Mouse (Mus musculus) hindbrain, embryonic 16.5 days (tissue): ENCODE measurements at regions not wholly inside any gene's neighbourhood (a gene's known extent, or its start where the extent isn't known, plus 50 kb on each side); places are given as distances from the start of the nearest gene placed in this dataset.
A peak's percentile ranks its signal among the peaks of the same experiment; 100 is the strongest.

Experiments
- ATAC-seq: fragments of 200-750 bp; cut with Nextera tagmentation; 2 replicates; pipeline ENCODE4 v1.8.0; 2017; ENCODE audit warnings: moderate TSS enrichment, moderate library complexity
- H3K27ac ChIP-seq: fragments of 300-500 bp; sonication (generic); 2 replicates; pipeline ENCODE4 v1.5.1; 2014; ENCODE audit warnings: low read depth, mild to moderate bottlenecking, control low read depth, low read length, moderate library complexity
- H3K27me3 ChIP-seq: fragments of 300-500 bp; sonication (generic); replicated peaks from 2 replicates; pipeline ENCODE4 v1.6.1; 2014; ENCODE audit warnings: low read length; ENCODE audit not compliant: control insufficient read depth, insufficient read depth
- H3K36me3 ChIP-seq: fragments of 300-500 bp; sonication (generic); 2 replicates; pipeline ENCODE4 v1.6.1; 2014; ENCODE audit warnings: mild to moderate bottlenecking, low read length, moderate library complexity, mixed read lengths; ENCODE audit not compliant: control insufficient read depth, insufficient read depth
- H3K4me1 ChIP-seq: fragments of 300-500 bp; sonication (generic); 2 replicates; pipeline ENCODE4 v1.6.1; 2014; ENCODE audit warnings: low read depth, low read length; ENCODE audit not compliant: control insufficient read depth, insufficient read depth
- H3K4me2 ChIP-seq: fragments of 300-500 bp; sonication (generic); 2 replicates; pipeline ENCODE4 v1.6.1; 2014; ENCODE audit warnings: mild to moderate bottlenecking, low read length, control low read depth, moderate library complexity
- H3K4me3 ChIP-seq: fragments of 300-500 bp; sonication (generic); 2 replicates; pipeline ENCODE4 v1.5.1; 2014; ENCODE audit warnings: mild to moderate bottlenecking, low read length, control low read depth, moderate library complexity
- H3K9ac ChIP-seq: fragments of 300-500 bp; sonication (generic); 2 replicates; pipeline ENCODE4 v1.6.1; 2014; ENCODE audit warnings: low read depth, mild to moderate bottlenecking, control low read depth, low read length, moderate library complexity
- H3K9me3 ChIP-seq: fragments of 300-500 bp; sonication (generic); 2 replicates; pipeline ENCODE4 v1.6.1; 2014; ENCODE audit warnings: mild to moderate bottlenecking, low read length, moderate library complexity; ENCODE audit not compliant: control insufficient read depth
- WGBS: fragments of 180-500 bp; shearing (Covaris S2); extraction: QIAGEN DNeasy Blood & Tissue Kit; methylation state at CpG from one replicate; pipeline ENCODE4 v1.1.7; 2014; 5-methylcytosine and 5-hydroxymethylcytosine counted together

DNA sequence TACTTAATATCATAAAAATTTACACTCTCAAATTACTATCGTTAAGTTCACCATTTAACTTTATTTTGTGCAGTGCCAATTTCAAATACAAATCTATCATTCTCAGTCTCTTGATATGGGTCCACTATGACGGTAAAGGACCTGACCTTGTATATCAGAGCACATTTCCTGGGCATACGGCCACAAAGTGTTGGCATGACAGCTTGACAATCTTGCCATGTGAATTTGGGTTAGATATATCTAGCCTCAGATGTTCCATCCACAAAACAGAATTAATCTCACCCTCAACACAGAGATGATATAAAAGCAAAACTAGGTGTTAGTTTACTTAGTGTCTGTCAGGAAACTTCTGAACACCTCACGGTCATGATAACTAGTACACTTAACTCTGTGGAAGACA lies 120.8 kb downstream of the Ankrd50 start:
- H3K4me3 ChIP-seq, result no peak overlapping the region
- H3K36me3 ChIP-seq, result no peaks in the 10 kb centered on the region
- peaks cover 3% of the 10 kb centered on the region; the same call in 1 of the 2 replicates for H3K4me1 ChIP-seq
- H3K27me3 ChIP-seq, result no peaks in the 10 kb centered on the region
- H3K9ac ChIP-seq, result no peak overlapping the region
- no peak overlapping the region for H3K27ac ChIP-seq
- ATAC-seq, result no peak
- 94% methylated on average over 4 of the region's 4 CpGs for WGBS
- H3K9me3 ChIP-seq, result no peaks in the 10 kb centered on the region
- no peak overlapping the region for H3K4me2 ChIP-seq

- ATAC-seq, result no peak
- no peak overlapping the region for H3K4me2 ChIP-seq
- 92% methylated on average over 4 of the region's 4 CpGs for WGBS
- H3K4me3 ChIP-seq, result no peak overlapping the region
- H3K9me3 ChIP-seq, result no peaks in the 10 kb centered on the region
- H3K4me1 ChIP-seq, result peaks cover 8% of the 10 kb centered on the region
- H3K27me3 ChIP-seq, result no peaks in the 10 kb centered on the region
- no peak overlapping the region for H3K27ac ChIP-seq
- no peak overlapping the region for H3K9ac ChIP-seq
- H3K36me3 ChIP-seq, result no peaks in the 10 kb centered on the region
These were observed 123.2 kb downstream of the Ankrd50 start for GRCm38 (mm10) chr3:38361411-38361810.

GRCm38 (mm10) chr3:38360974-38361373 lies 123.7 kb downstream of the Ankrd50 start:
- H3K4me2 ChIP-seq, result no peak overlapping the region
- H3K4me1 ChIP-seq, result peaks cover 8% of the 10 kb centered on the region
- 50% methylated on average over 5 of the region's 5 CpGs for WGBS
- H3K9ac ChIP-seq, result no peak overlapping the region
- ATAC-seq, result no peak
- H3K4me3 ChIP-seq, result no peak overlapping the region
- H3K27ac ChIP-seq, result no peak overlapping the region
- H3K36me3 ChIP-seq, result no peaks in the 10 kb centered on the region
- no peaks in the 10 kb centered on the region for H3K27me3 ChIP-seq
- H3K9me3 ChIP-seq, result no peaks in the 10 kb centered on the region

DNA sequence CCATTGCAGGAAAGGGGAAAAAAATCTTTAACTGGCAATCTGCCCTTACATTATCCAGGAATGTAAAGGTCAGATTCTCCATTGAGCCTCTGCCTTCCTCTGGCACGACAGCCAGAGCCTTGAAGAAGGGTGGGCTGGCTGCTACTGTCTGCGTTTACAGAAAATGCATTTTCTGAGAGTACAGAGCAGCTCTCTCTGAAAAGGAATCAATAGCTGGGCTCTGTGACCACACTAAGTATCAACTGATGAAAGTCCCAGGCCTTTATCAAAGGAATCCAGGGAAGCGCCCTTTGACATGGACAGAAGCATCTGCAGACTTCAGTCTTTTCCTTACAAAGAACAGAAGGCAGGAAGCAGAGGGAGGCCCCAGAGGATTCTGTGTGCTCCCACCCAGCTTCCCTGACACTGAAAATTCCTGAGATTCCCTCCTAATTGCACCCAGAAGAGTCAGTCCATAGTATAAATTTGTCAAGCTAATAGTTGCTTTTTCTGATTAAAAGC lies 124.2 kb downstream of the Ankrd50 start:
- Histone ChIP-seq H3K27ac (no peak overlapping the region), H3K36me3 (no peaks in the 10 kb centered on the region), H3K4me1 (peaks cover 8% of the 10 kb centered on the region), H3K9ac (no peak overlapping the region), H3K27me3 (no peaks in the 10 kb centered on the region), H3K9me3 (no peaks in the 10 kb centered on the region), H3K4me2 (no peak overlapping the region), H3K4me3 (no peak overlapping the region)
- ATAC-seq, result no peak
- WGBS, result 41% methylated on average over 3 of the region's 3 CpGs

DNA sequence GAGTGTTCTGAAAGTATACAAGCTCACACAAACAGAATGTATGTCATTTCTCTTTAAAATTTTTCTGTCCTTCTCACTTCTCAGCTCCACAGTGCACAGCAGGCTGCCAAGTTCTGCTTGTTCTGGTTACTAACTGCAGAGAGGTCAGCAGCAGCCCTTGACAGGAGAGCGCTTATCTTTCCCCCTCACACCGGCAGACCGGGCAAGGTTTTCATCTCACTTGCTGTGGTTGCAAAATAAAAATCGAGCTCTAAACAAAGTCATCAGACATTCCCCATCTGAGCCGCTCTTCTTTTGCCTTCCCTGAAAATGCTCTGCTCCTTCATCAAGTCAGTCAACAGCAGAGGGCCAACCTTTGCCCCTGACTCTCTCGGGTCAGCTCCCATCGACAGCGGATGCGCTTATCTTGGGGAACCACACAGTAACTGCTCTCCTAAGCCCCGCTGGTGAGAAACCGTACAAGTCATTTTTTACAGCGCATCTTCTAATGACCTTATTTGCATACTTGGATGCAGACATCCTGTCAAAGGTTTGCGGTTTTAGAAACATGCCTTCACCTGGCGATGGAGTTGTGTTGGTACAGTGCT lies 126.6 kb downstream of the Ankrd50 start:
- H3K4me2 ChIP-seq, result peak overlapping the region; percentile 21; the same call in 1 of the 2 replicates

GRCm38 (mm10) chr3:38344283-38344682 lies 140.4 kb downstream of the Ankrd50 start:
- H3K9me3 ChIP-seq, result no peaks in the 10 kb centered on the region
- H3K4me2 ChIP-seq, result no peak overlapping the region
- H3K27ac ChIP-seq, result no peak overlapping the region
- H3K4me1 ChIP-seq, result no peaks in the 10 kb centered on the region
- 43% methylated on average over 2 of the region's 2 CpGs for WGBS
- H3K9ac ChIP-seq, result no peak overlapping the region
- no peak overlapping the region for H3K4me3 ChIP-seq
- H3K27me3 ChIP-seq, result no peaks in the 10 kb centered on the region
- no peaks in the 10 kb centered on the region for H3K36me3 ChIP-seq
- ATAC-seq, result no peak

More for the DNA sequence above, 126.6 kb downstream of the Ankrd50 start:
- Histone ChIP-seq H3K36me3 (no peaks in the 10 kb centered on the region), H3K27me3 (no peaks in the 10 kb centered on the region), H3K4me1 (peaks cover 8% of the 10 kb centered on the region), H3K9ac (no peak overlapping the region), H3K4me3 (no peak overlapping the region), H3K9me3 (no peaks in the 10 kb centered on the region), H3K27ac (no peak overlapping the region)
- ATAC-seq, result no peak; the same call in 1 of the 2 replicates
- WGBS, result 35% methylated on average over 14 of the region's 14 CpGs

DNA sequence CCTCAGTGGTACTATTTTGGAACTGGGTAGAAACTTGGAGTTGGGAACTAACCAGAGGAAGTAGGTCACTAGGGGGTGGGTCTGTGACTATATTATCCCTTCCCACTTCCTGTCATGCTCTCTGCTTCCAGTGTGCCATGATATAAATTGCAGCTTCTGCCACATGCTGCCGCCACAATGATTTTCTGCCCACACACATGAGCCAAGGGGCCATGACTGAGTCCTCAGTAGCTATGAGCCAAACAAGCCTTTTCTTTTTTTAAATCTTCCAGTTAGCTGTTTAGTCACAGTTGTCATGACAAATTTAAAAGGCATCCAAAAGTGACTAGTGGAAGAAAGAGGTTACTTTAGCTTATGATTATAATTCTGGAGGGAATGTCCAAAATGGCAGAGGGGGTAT lies 143.0 kb downstream of the Ankrd50 start:
- Histone ChIP-seq H3K4me3 (no peak overlapping the region), H3K9ac (no peak overlapping the region), H3K4me2 (no peak overlapping the region), H3K27me3 (no peaks in the 10 kb centered on the region), H3K4me1 (no peaks in the 10 kb centered on the region), H3K9me3 (no peaks in the 10 kb centered on the region), H3K27ac (no peak overlapping the region), H3K36me3 (no peaks in the 10 kb centered on the region)
- 89% methylated on average over 1 of the region's 1 CpGs for WGBS
- no peak for ATAC-seq

DNA sequence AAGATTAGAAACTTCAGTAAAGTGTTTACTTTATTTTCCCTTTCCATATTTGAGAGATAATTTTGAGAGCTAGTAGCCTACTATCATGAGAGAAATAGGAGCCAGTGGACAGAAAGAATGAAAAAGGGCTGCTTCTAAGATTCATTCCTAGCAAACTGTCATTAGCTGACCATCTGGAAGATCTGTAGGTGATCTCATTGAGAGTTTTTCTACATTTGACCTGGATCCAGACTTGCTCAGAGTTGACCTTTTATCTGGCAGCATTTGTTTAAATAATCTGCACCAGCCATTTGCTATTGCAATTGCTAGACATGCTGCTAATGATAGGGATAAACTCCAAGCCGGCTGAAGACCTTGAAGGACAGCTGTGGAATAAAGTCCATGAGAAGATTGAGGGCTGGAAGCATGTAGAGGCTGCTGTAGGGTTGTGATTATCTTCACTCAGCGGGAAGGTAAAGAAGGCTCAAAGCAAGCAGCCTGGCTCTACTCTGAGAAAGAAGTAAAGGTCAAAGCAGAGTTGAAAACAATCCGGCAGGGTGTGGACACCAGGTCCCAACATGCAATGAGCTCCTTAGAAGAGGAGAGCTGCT lies 151.2 kb downstream of the Ankrd50 start:
- Histone ChIP-seq H3K4me2 (no peak overlapping the region), H3K27ac (no peak overlapping the region), H3K4me3 (no peak overlapping the region), H3K36me3 (no peaks in the 10 kb centered on the region), H3K4me1 (no peaks in the 10 kb centered on the region), H3K27me3 (no peaks in the 10 kb centered on the region), H3K9me3 (no peaks in the 10 kb centered on the region), H3K9ac (no peak overlapping the region)
- ATAC-seq, result no peak
- WGBS, result 80% methylated on average over 3 of the region's 3 CpGs

GRCm38 (mm10) chr3:38331169-38331568 lies 153.5 kb downstream of the Ankrd50 start:
- ATAC-seq, result no peak
- H3K4me3 ChIP-seq, result no peak overlapping the region
- no peak overlapping the region for H3K4me2 ChIP-seq
- no peak overlapping the region for H3K9ac ChIP-seq
- H3K4me1 ChIP-seq, result no peaks in the 10 kb centered on the region
- no peaks in the 10 kb centered on the region for H3K36me3 ChIP-seq
- H3K9me3 ChIP-seq, result no peaks in the 10 kb centered on the region
- H3K27ac ChIP-seq, result no peak overlapping the region
- no peaks in the 10 kb centered on the region for H3K27me3 ChIP-seq
